Mouse (Mus musculus) intestine, embryonic 16.5 days (tissue): ENCODE data around the gene Mapt. TPM values are rescaled to one million over a fixed set of nuclear protein-coding genes. Genes with fewer than 3 reads are reported as not detected.

Experiments used
- ATAC-seq: fragments of 200-750 bp; cut with Nextera tagmentation; 2 replicates; pipeline ENCODE4 v1.8.0; 2017; ENCODE audit warnings: moderate TSS enrichment, moderate library complexity
- H3K27ac ChIP-seq: fragments of 300-500 bp; sonication (generic); 2 replicates; pipeline ENCODE4 v1.5.1; 2014; ENCODE audit warnings: mild to moderate bottlenecking, low read length
- H3K27me3 ChIP-seq: fragments of 300-500 bp; sonication (generic); replicated peaks from 2 replicates; pipeline ENCODE4 v1.6.1; 2014; ENCODE audit warnings: low read length, control low read depth, mixed read lengths; ENCODE audit not compliant: control insufficient read depth, insufficient read depth
- H3K36me3 ChIP-seq: fragments of 300-500 bp; sonication (generic); 2 replicates; pipeline ENCODE4 v1.6.1; 2014; ENCODE audit warnings: low read length, control low read depth; ENCODE audit not compliant: control insufficient read depth, insufficient read depth
- H3K4me1 ChIP-seq: fragments of 300-500 bp; sonication (generic); 2 replicates; pipeline ENCODE4 v1.6.1; 2014; ENCODE audit warnings: low read length, control low read depth, mixed read lengths; ENCODE audit not compliant: control insufficient read depth, insufficient read depth
- H3K4me2 ChIP-seq: fragments of 300-500 bp; sonication (generic); 2 replicates; pipeline ENCODE4 v1.6.1; 2014; ENCODE audit warnings: low read depth, low read length, control low read depth
- H3K4me3 ChIP-seq: fragments of 300-500 bp; sonication (generic); 2 replicates; pipeline ENCODE4 v1.5.1; 2014; ENCODE audit warnings: mild to moderate bottlenecking, low read length
- H3K9ac ChIP-seq: fragments of 300-500 bp; sonication (generic); 2 replicates; pipeline ENCODE4 v1.6.1; 2014; ENCODE audit warnings: low read depth, low read length
- H3K9me3 ChIP-seq: fragments of 300-500 bp; sonication (generic); 2 replicates; pipeline ENCODE4 v1.6.1; 2016; ENCODE audit warnings: low read length, control low read depth; ENCODE audit not compliant: control insufficient read depth
- WGBS: fragments of 180-500 bp; shearing (Covaris S2); extraction: QIAGEN DNeasy Blood & Tissue Kit; methylation state at CpG from one replicate; pipeline ENCODE4 v1.1.7; 2014; 5-methylcytosine and 5-hydroxymethylcytosine counted together
- polyA plus RNA-seq: library from polyadenylated mRNA; unstranded; fragments of >200 nt; fragmentation: Nextera tagmentation; extraction: Ambion mirVana; gene quantifications from 2 replicates; pipeline ENCODE4 v1.2.1, GENCODE M21; 2015

The Mapt gene
- polyA plus RNA-seq, 1 experiment from 2014 or later: 15.8 TPM

- no peak overlapping the region for H3K4me2 ChIP-seq
Observed at GRCm38 (mm10) chr11:104295656-104296055, 64.5 kb downstream of the Mapt start.

GRCm38 (mm10) chr11:104297671-104298070, 66.5 kb downstream of the Mapt start:
- WGBS: 83% methylated on average over 3 of the region's 3 CpGs

More at GRCm38 (mm10) chr11:104295656-104296055, 64.5 kb downstream of the Mapt start:
- H3K27ac ChIP-seq: no peak overlapping the region
- WGBS: 18% methylated on average over 6 of the region's 6 CpGs
- H3K9me3 ChIP-seq: no peaks in the 10 kb centered on the region
- H3K4me3 ChIP-seq: no peak overlapping the region
- ATAC-seq: peak; percentile 17; the same call in 1 of the 2 replicates
- no peak overlapping the region for H3K9ac ChIP-seq
- H3K4me1 ChIP-seq: peaks cover 12% of the 10 kb centered on the region; the same call in 1 of the 2 replicates
- H3K36me3 ChIP-seq: no peaks in the 10 kb centered on the region
- no peaks in the 10 kb centered on the region for H3K27me3 ChIP-seq

DNA sequence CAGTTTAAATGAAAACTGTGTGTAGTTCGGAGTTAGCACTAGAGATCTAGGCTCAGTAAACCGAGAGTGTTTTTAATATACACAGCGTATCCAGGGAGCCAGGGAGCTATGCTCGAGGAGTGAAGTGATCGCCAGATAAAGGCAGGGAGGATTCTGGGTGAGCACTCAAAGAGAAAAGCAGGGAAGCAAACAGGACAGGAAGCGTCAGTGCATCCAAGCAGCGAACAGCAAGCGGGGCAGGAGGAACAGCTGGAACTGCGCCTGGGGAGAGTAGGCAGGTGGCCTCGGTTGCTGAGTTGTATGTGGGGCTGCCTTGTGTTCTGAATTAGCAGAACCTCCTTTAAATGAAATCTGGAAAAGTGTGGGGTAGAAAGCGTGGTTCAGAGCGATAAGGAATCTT, 71.4 kb downstream of the Mapt start:
- Histone ChIP-seq H3K9me3 (no peaks in the 10 kb centered on the region), H3K4me3 (no peak overlapping the region), H3K4me1 (no peaks in the 10 kb centered on the region; the same call in 1 of the 2 replicates), H3K4me2 (0 out of 2 replicates have a peak overlapping the region, but pooled peaks have one; percentile 9), H3K9ac (no peak overlapping the region), H3K36me3 (no peaks in the 10 kb centered on the region), H3K27ac (no peak overlapping the region), H3K27me3 (no peaks in the 10 kb centered on the region)
- 44% methylated on average over 12 of the region's 12 CpGs for WGBS
- no peak for ATAC-seq

More at GRCm38 (mm10) chr11:104297671-104298070, 66.5 kb downstream of the Mapt start:
- Histone ChIP-seq H3K36me3 (no peaks in the 10 kb centered on the region), H3K9ac (no peak overlapping the region), H3K27ac (no peak overlapping the region), H3K4me1 (peaks cover 6% of the 10 kb centered on the region; the same call in 1 of the 2 replicates), H3K27me3 (no peaks in the 10 kb centered on the region), H3K4me3 (no peak overlapping the region), H3K9me3 (no peaks in the 10 kb centered on the region), H3K4me2 (no peak overlapping the region)
- no peak for ATAC-seq

- Histone ChIP-seq H3K4me2 (no peak overlapping the region), H3K4me1 (no peaks in the 10 kb centered on the region; the same call in 1 of the 2 replicates), H3K27ac (no peak overlapping the region), H3K36me3 (no peaks in the 10 kb centered on the region), H3K9ac (no peak overlapping the region), H3K27me3 (no peaks in the 10 kb centered on the region), H3K9me3 (no peaks in the 10 kb centered on the region), H3K4me3 (no peak overlapping the region)
- WGBS: 67% methylated on average over 8 of the region's 8 CpGs
- ATAC-seq: no peak
Observed at GRCm38 (mm10) chr11:104303088-104303960, 72.1 kb downstream of the Mapt start.

DNA sequence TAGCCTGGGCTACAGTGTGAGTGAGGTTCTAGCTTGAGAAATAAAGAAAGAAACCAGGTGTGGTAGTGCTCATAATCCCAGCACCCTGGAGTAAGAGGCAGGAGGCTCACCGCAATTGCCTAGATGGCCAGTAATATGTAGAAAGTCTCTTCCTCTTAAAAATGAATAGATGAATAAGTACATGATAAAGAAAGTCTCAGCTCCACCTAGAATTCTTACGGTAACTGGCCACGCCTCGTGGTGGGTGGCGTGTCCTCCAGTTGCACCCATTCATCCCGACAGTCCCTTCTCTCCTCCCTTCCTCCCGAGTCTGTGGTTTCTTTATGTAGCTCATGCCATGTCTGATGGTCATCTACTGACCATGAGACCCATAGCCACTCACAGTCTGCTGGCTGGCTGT, 74.5 kb downstream of the Mapt start:
- Histone ChIP-seq H3K4me2 (no peak overlapping the region), H3K27me3 (0 out of 2 replicates have a peak, but pooled peaks cover 2% of the 10 kb centered on the region), H3K9ac (no peak overlapping the region), H3K27ac (no peak overlapping the region), H3K36me3 (no peaks in the 10 kb centered on the region), H3K4me1 (peaks cover 2% of the 10 kb centered on the region; the same call in 1 of the 2 replicates), H3K9me3 (no peaks in the 10 kb centered on the region), H3K4me3 (no peak overlapping the region)
- WGBS: 91% methylated on average over 7 of the region's 7 CpGs
- no peak for ATAC-seq

- Histone ChIP-seq H3K4me2 (no peak overlapping the region), H3K4me3 (no peak overlapping the region), H3K4me1 (peaks cover 2% of the 10 kb centered on the region; the same call in 1 of the 2 replicates), H3K9me3 (no peaks in the 10 kb centered on the region), H3K27me3 (0 out of 2 replicates have a peak, but pooled peaks cover 2% of the 10 kb centered on the region), H3K36me3 (no peaks in the 10 kb centered on the region), H3K27ac (no peak overlapping the region), H3K9ac (no peak overlapping the region)
- no peak for ATAC-seq
- 91% methylated on average over 13 of the region's 13 CpGs for WGBS
Observed at GRCm38 (mm10) chr11:104306483-104306882, 75.3 kb downstream of the Mapt start.

DNA sequence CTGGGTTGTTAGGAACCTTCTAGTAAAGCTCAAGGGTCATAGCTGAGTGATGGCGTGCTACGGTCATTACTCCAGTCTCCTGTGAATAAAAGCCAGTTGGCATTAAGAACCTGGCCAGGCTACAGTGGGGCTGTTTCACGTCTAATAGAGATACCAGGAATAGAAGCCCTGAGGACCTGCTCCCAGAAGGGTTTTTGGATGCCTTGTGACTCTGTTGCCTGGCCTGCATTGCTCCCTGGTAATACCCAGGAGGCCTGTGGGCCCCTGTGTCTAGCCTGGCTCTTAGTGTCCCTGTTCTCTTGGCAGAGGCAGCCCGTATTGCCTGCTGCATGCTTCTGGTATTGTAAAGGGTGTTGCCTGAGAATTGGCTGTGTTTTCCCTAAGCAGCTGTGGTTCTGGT, 75.9 kb downstream of the Mapt start:
- no peak overlapping the region for H3K4me3 ChIP-seq
- no peaks in the 10 kb centered on the region for H3K36me3 ChIP-seq
- peaks cover 2% of the 10 kb centered on the region; the same call in 1 of the 2 replicates for H3K4me1 ChIP-seq
- H3K9me3 ChIP-seq: no peaks in the 10 kb centered on the region
- no peak overlapping the region for H3K4me2 ChIP-seq
- no peak overlapping the region for H3K27ac ChIP-seq
- 69% methylated on average over 4 of the region's 4 CpGs for WGBS
- ATAC-seq: no peak
- H3K27me3 ChIP-seq: 0 out of 2 replicates have a peak, but pooled peaks cover 2% of the 10 kb centered on the region
- no peak overlapping the region for H3K9ac ChIP-seq

- Histone ChIP-seq H3K9ac (peak overlapping the region; percentile 60), H3K36me3 (no peaks in the 10 kb centered on the region), H3K27me3 (0 out of 2 replicates have a peak, but pooled peaks cover 2% of the 10 kb centered on the region), H3K9me3 (no peaks in the 10 kb centered on the region), H3K27ac (no peak overlapping the region), H3K4me2 (peak overlapping the region; percentile 64), H3K4me1 (0 out of 2 replicates have a peak, but pooled peaks cover 2% of the 10 kb centered on the region), H3K4me3 (peak overlapping the region; percentile 42)
- 36% methylated on average over 12 of the region's 12 CpGs for WGBS
- ATAC-seq: no peak
Observed at GRCm38 (mm10) chr11:104309377-104310225, 78.4 kb downstream of the Mapt start.
